Mouse (Mus musculus): ENCODE data around the gene Gpha2. TPM values are rescaled to one million over a fixed set of nuclear protein-coding genes. Genes with fewer than 3 reads are reported as not detected.

Gpha2 gene
- polyA plus RNA-seq, 1 experiment from 2014 or later = 0.71 TPM

DNA sequence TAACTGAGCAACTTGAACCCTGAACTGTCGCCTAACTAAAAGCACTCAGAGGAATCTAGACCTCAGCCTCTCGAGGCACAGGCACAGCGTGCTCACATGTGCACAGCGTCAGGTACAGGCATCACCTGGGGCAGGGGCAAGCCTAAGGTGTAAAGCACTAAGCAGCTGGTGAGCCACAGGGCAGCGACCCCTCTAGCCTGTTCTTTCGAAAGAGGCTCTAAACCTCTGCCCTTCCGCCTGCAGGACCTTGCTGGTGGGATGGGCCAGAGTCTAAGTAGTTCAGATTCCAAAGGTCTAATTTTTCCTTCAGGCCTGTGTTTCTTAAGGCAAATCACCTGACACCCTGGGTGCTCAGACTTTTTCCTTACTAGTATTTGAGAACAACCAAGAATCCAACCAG is 45.9 kb downstream of the Gpha2 start:
- no peak for ATAC-seq (ENCODE audit: low FRiP score)
- Histone ChIP-seq H3K9me3 (ENCODE audit: control insufficient read depth, low read length) (no peaks in the 10 kb centered on the region), H3K4me3 (ENCODE audit: low read depth, low read length) (no peak overlapping the region), H3K36me3 (ENCODE audit: control insufficient read depth, insufficient read depth, low read length) (no peaks in the 10 kb centered on the region), H3K4me2 (replicated peaks; ENCODE audit: low read depth, low read length) (no peak overlapping the region), H3K27ac (ENCODE audit: low read depth, low read length) (no peak overlapping the region), H3K27me3 (ENCODE audit: control insufficient read depth, insufficient read depth, low read length) (no peaks in the 10 kb centered on the region), H3K9ac (ENCODE audit: low read depth, low read length) (no peak overlapping the region), H3K4me1 (replicated peaks; ENCODE audit: control insufficient read depth, insufficient read depth, low read length) (no peaks in the 10 kb centered on the region)
- no peak for DNase-seq (ENCODE audit: low spot score)
- 66% methylated on average over 7 of the region's 7 CpGs for WGBS

DNA sequence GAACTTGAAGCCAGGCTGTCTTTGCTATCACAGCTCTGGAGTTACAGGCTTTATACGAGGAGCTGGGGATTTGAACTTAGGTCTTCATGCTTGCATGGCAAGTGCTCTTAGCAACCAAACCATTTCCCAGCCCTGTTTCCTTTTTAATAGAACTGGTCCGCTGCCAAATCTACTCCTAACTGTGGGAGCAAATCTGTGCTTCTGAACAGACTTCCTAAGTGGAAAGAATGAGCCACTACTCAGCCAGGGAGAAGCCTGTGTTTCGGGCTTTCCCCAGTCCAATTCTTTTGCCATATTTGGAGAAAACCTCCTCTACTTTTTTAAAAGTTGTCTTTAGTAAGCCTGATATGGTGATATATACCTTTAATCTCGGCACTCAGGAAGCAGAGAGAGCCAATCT is 46.6 kb downstream of the Gpha2 start:
- DNase-seq (ENCODE audit: low spot score) = no peak
- Histone ChIP-seq H3K9me3 (ENCODE audit: control insufficient read depth, low read length) (no peaks in the 10 kb centered on the region), H3K27ac (ENCODE audit: low read depth, low read length) (no peak overlapping the region), H3K4me2 (replicated peaks; ENCODE audit: low read depth, low read length) (no peak overlapping the region), H3K9ac (ENCODE audit: low read depth, low read length) (no peak overlapping the region), H3K4me3 (ENCODE audit: low read depth, low read length) (no peak overlapping the region), H3K36me3 (ENCODE audit: control insufficient read depth, insufficient read depth, low read length) (no peaks in the 10 kb centered on the region), H3K27me3 (ENCODE audit: control insufficient read depth, insufficient read depth, low read length) (no peaks in the 10 kb centered on the region), H3K4me1 (replicated peaks; ENCODE audit: control insufficient read depth, insufficient read depth, low read length) (no peaks in the 10 kb centered on the region)
- no peak for ATAC-seq (ENCODE audit: low FRiP score)
- 82% methylated on average over 4 of the region's 4 CpGs for WGBS

DNA sequence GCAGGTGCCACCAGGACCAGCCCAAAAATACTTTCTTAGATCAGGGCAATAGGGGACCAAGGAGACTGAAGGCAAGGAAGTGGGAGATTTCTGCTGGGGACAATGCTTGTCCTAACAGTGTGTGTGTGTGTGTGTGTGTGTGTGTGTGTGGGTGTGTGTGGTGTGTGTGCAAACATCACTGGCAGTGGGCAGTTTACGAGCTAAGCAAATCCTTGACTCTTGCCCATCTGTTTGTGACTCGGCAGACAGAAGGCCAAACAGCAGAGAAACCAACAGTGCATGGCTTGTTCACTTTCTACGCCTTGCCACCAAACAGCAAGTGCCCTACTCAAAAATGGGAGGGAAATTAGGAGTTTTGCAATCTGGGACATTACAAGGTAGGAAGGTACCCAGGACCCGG is 47.4 kb downstream of the Gpha2 start:
- Histone ChIP-seq H3K4me2 (replicated peaks; ENCODE audit: low read depth, low read length) (no peak overlapping the region), H3K27me3 (ENCODE audit: control insufficient read depth, insufficient read depth, low read length) (no peaks in the 10 kb centered on the region), H3K9me3 (ENCODE audit: control insufficient read depth, low read length) (no peaks in the 10 kb centered on the region), H3K27ac (ENCODE audit: low read depth, low read length) (no peak overlapping the region), H3K4me3 (ENCODE audit: low read depth, low read length) (no peak overlapping the region), H3K36me3 (ENCODE audit: control insufficient read depth, insufficient read depth, low read length) (no peaks in the 10 kb centered on the region), H3K4me1 (replicated peaks; ENCODE audit: control insufficient read depth, insufficient read depth, low read length) (peaks cover 5% of the 10 kb centered on the region; the same call in 1 of the 2 replicates), H3K9ac (ENCODE audit: low read depth, low read length) (no peak overlapping the region)
- 92% methylated on average over 4 of the region's 4 CpGs for WGBS
- no peak for ATAC-seq (ENCODE audit: low FRiP score)
- no peak for DNase-seq (ENCODE audit: low spot score)

DNA sequence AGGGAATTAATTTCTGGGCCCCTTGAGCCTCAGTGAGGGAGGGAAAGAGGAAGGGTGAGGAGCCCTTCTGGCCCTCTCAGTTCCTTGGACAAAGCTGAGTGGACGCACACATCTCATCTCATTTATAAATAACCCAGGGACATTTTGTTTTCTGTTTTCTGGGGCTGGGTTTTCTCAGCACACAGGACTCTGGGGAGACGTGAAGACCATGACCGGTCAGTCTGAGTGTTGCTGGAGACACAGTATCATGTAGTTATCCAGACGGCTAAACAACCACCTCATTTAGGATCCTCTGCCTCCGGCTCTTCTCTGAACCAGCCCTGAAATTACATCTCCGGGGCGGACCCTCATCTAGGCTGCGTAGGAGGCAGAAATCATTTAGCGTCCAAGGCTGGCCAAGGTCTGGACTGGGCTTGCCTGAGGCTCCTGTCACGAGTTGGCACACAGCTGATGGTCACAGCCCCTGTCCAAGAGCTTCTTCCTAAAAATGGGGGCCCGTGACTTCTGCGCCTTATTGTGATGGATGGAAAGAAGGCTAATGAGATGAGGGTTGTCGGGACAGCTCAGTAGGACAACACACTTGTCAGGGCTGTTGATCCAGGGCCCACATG is 47.9 kb downstream of the Gpha2 start:
- no peaks in the 10 kb centered on the region for H3K36me3 ChIP-seq (ENCODE audit: control insufficient read depth, insufficient read depth, low read length)
- no peak overlapping the region for H3K4me3 ChIP-seq (ENCODE audit: low read depth, low read length)
- no peak for ATAC-seq (ENCODE audit: low FRiP score)
- H3K27me3 ChIP-seq (ENCODE audit: control insufficient read depth, insufficient read depth, low read length) = no peaks in the 10 kb centered on the region
- DNase-seq (ENCODE audit: low spot score) = no peak
- no peak overlapping the region for H3K4me2 ChIP-seq (replicated peaks; ENCODE audit: low read depth, low read length)
- no peak overlapping the region for H3K27ac ChIP-seq (ENCODE audit: low read depth, low read length)
- H3K9me3 ChIP-seq (ENCODE audit: control insufficient read depth, low read length) = no peaks in the 10 kb centered on the region
- H3K9ac ChIP-seq (ENCODE audit: low read depth, low read length) = no peak overlapping the region
- 90% methylated on average over 13 of the region's 13 CpGs for WGBS
- peaks cover 8% of the 10 kb centered on the region for H3K4me1 ChIP-seq (replicated peaks; ENCODE audit: control insufficient read depth, insufficient read depth, low read length)

DNA sequence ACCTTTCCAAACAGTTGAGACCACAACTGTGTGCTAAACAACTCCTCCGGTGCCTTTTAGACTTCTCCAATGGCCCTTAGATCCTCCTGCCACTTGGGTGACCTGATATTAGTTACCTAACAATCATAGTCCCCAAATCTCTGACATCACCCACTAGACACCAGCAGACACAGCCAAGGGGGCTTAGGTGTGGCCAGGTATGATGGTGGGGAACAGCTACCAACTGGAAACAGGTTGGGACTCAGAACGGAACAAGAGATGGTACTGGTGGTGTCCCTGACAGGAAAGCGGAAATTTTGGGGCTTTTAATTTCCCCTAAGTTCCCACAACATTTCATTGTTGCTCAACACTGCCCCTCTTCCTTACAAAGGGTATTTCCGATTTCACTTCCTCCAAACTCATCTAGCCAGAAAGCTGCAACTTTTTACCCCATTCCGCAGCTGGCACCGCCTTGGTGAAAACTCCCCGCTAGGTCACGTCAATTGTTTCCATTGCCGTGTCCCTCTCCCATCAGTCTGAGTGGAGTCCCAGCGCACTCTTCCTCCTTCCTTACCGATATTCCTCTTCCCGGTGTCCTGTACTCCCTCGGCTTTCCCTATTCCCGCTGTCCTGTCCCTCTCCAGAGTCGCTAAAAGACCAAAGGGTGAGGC is 49.7 kb downstream of the Gpha2 start:
- ATAC-seq (ENCODE audit: low FRiP score) (peak; percentile 51), DNase-seq (ENCODE audit: low spot score) (no peak)
- Histone ChIP-seq H3K36me3 (ENCODE audit: control insufficient read depth, insufficient read depth, low read length) (no peaks in the 10 kb centered on the region), H3K27me3 (ENCODE audit: control insufficient read depth, insufficient read depth, low read length) (no peaks in the 10 kb centered on the region), H3K9ac (ENCODE audit: low read depth, low read length) (peak overlapping the region; percentile 72), H3K9me3 (ENCODE audit: control insufficient read depth, low read length) (no peaks in the 10 kb centered on the region), H3K4me3 (ENCODE audit: low read depth, low read length) (peak overlapping the region; percentile 90), H3K4me1 (replicated peaks; ENCODE audit: control insufficient read depth, insufficient read depth, low read length) (peaks cover 11% of the 10 kb centered on the region), H3K27ac (ENCODE audit: low read depth, low read length) (peak overlapping the region; percentile 65; the same call in 1 of the 2 replicates), H3K4me2 (replicated peaks; ENCODE audit: low read depth, low read length) (peak overlapping the region; percentile 88)
- WGBS = 8% methylated on average over 15 of the region's 15 CpGs

DNA sequence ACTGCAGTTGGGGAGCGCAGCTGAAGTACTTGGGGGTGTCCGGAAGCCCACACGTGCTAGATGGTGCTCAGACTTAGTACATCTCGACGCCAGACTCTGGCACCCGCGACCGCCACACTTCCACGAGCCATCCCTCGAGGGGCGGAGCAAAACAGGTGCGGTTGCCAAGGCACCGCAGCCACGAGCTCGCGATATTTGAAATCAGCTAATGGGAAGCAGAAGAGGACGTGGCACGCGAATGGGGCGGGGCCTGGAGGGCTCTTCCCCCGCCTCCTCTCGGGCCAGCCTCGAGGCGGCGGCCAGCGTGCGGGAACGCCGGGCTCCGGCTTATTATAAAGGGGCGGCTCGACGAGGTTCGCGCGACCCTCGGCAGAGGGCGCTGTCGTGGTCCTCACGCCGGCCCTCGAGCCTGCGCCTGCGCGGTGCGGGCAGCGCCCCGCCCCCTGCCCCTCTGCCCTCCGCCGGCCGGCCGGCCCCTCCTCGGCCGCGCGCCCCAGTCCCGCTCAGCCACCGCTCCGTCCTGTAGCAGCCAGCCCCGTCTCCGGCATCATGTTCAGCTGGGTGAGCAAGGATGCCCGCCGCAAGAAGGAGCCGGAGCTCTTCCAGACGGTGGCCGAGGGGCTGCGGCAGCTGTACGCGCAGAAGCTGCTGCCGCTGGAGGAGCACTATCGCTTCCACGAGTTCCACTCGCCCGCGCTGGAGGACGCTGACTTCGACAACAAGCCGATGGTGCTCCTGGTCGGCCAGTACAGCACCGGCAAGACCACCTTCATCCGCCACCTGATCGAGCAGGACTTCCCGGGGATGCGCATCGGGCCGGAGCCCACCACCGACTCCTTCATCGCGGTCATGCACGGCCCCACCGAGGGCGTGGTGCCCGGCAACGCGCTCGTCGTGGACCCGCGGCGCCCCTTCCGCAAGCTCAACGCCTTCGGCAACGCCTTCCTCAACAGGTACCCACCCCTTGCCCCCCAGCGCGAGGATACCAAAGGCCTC is 50.5 kb downstream of the Gpha2 start, which contains the start of gene Ehd1:
TSS of gene Ehd1 (plus strand) at position 300 of the 996 bp plus-strand sequence.
- ATAC-seq (ENCODE audit: low FRiP score) (peak; percentile 95), DNase-seq (ENCODE audit: low spot score) (peak; percentile 99)
- Histone ChIP-seq H3K9ac (ENCODE audit: low read depth, low read length) (peak within 1 kb of the TSS; percentile 77), H3K4me3 (ENCODE audit: low read depth, low read length) (peak within 1 kb of the TSS; percentile 90), H3K4me1 (replicated peaks; ENCODE audit: control insufficient read depth, insufficient read depth, low read length) (peaks cover 11% of the 10 kb centered on the region), H3K9me3 (ENCODE audit: control insufficient read depth, low read length) (no peaks in the 10 kb centered on the region), H3K27ac (ENCODE audit: low read depth, low read length) (peak within 1 kb of the TSS; percentile 73; the same call in 1 of the 2 replicates), H3K4me2 (replicated peaks; ENCODE audit: low read depth, low read length) (peak within 1 kb of the TSS; percentile 88), H3K36me3 (ENCODE audit: control insufficient read depth, insufficient read depth, low read length) (peaks cover 5% of the 10 kb centered on the region; the same call in 1 of the 2 replicates), H3K27me3 (ENCODE audit: control insufficient read depth, insufficient read depth, low read length) (no peaks in the 10 kb centered on the region)
- WGBS = under 1% methylated on average over 96 of the region's 106 CpGs

MicroRNAs encoded within 50 kb of the gene (microRNA counts, 519-probe panel; counts per million panel counts)
- not detected for microRNA mmu-miR-192

Other genes starting within 250 kb of the Gpha2 start
- not detected in 2 replicates for gene Slc22a20, start 240.2 kb upstream of the Gpha2 start, polyA plus RNA-seq (2014; fragmentation: Nextera tagmentation; extraction: Ambion mirVana)
- gene Capn1, start 210.5 kb upstream of the Gpha2 start, polyA plus RNA-seq (2014; fragmentation: Nextera tagmentation; extraction: Ambion mirVana) = 3.8 and 4.2 TPM in 2 replicates
- gene Syvn1, start 179.8 kb upstream of the Gpha2 start, polyA plus RNA-seq (2014; fragmentation: Nextera tagmentation; extraction: Ambion mirVana) = 23.9 and 27.1 TPM in 2 replicates
- gene Mrpl49, start 168.6 kb upstream of the Gpha2 start, polyA plus RNA-seq (2014; fragmentation: Nextera tagmentation; extraction: Ambion mirVana) = 81.7 and 86.6 TPM in 2 replicates
- gene Fau, start 168.5 kb upstream of the Gpha2 start, polyA plus RNA-seq (2014; fragmentation: Nextera tagmentation; extraction: Ambion mirVana) = 749 and 751 TPM in 2 replicates
- 39.7 and 41.1 TPM in 2 replicates for gene Znhit2, start 165.2 kb upstream of the Gpha2 start, polyA plus RNA-seq (2014; fragmentation: Nextera tagmentation; extraction: Ambion mirVana)
- gene Tm7sf2, start 158.0 kb upstream of the Gpha2 start, polyA plus RNA-seq (2014; fragmentation: Nextera tagmentation; extraction: Ambion mirVana) = 36.0 and 38.1 TPM in 2 replicates
- 47.4 and 49.7 TPM in 2 replicates for gene Vps51, start 149.1 kb upstream of the Gpha2 start, polyA plus RNA-seq (2014; fragmentation: Nextera tagmentation; extraction: Ambion mirVana)
- gene Tmem262, start 146.3 kb upstream of the Gpha2 start, polyA plus RNA-seq (2014; fragmentation: Nextera tagmentation; extraction: Ambion mirVana) = not detected in 2 replicates
- gene Gm28374, start 144.1 kb upstream of the Gpha2 start, polyA plus RNA-seq (2014; fragmentation: Nextera tagmentation; extraction: Ambion mirVana) = 1.4 and 1.7 TPM in 2 replicates
- 70.1 and 77.8 TPM in 2 replicates for gene Zfpl1, start 141.4 kb upstream of the Gpha2 start, polyA plus RNA-seq (2014; fragmentation: Nextera tagmentation; extraction: Ambion mirVana)
- gene Cdca5, start 141.4 kb upstream of the Gpha2 start, polyA plus RNA-seq (2014; fragmentation: Nextera tagmentation; extraction: Ambion mirVana) = 45.8 and 51.5 TPM in 2 replicates
- 0.49 and 0.62 TPM in 2 replicates for gene AC131692.1, start 132.0 kb upstream of the Gpha2 start, polyA plus RNA-seq (2014; fragmentation: Nextera tagmentation; extraction: Ambion mirVana)
- 0.38 and 0.59 TPM in 2 replicates for gene Naaladl1, start 120.6 kb upstream of the Gpha2 start, polyA plus RNA-seq (2014; fragmentation: Nextera tagmentation; extraction: Ambion mirVana)
- gene Sac3d1, start 107.7 kb upstream of the Gpha2 start, polyA plus RNA-seq (2014; fragmentation: Nextera tagmentation; extraction: Ambion mirVana) = 62.6 and 62.9 TPM in 2 replicates
- 26.9 and 32.4 TPM in 2 replicates for gene Snx15, start 98.1 kb upstream of the Gpha2 start, polyA plus RNA-seq (2014; fragmentation: Nextera tagmentation; extraction: Ambion mirVana)
- gene Batf2, start 85.4 kb upstream of the Gpha2 start, polyA plus RNA-seq (2014; fragmentation: Nextera tagmentation; extraction: Ambion mirVana) = 0.32 TPM in 1 of 2 replicates, not detected in the other
- 80.0 and 82.4 TPM in 2 replicates for gene Arl2, start 84.8 kb upstream of the Gpha2 start, polyA plus RNA-seq (2014; fragmentation: Nextera tagmentation; extraction: Ambion mirVana)
- gene Majin, start 42.0 kb upstream of the Gpha2 start, polyA plus RNA-seq (2014; fragmentation: Nextera tagmentation; extraction: Ambion mirVana) = not detected in 2 replicates
- gene Ppp2r5b, start 9.5 kb downstream of the Gpha2 start, polyA plus RNA-seq (2014; fragmentation: Nextera tagmentation; extraction: Ambion mirVana) = 42.1 and 46.8 TPM in 2 replicates
- gene Atg2a, start 15.3 kb downstream of the Gpha2 start, polyA plus RNA-seq (2014; fragmentation: Nextera tagmentation; extraction: Ambion mirVana) = 7.0 and 8.1 TPM in 2 replicates
- 62.6 and 67.4 TPM in 2 replicates for gene Ehd1, start 50.3 kb downstream of the Gpha2 start, polyA plus RNA-seq (2014; fragmentation: Nextera tagmentation; extraction: Ambion mirVana)
- gene Cdc42bpg, start 80.1 kb downstream of the Gpha2 start, polyA plus RNA-seq (2014; fragmentation: Nextera tagmentation; extraction: Ambion mirVana) = 0.50 and 0.82 TPM in 2 replicates
- gene Men1, start 108.6 kb downstream of the Gpha2 start, polyA plus RNA-seq (2014; fragmentation: Nextera tagmentation; extraction: Ambion mirVana) = 43.0 and 51.3 TPM in 2 replicates
- gene Map4k2, start 114.8 kb downstream of the Gpha2 start, polyA plus RNA-seq (2014; fragmentation: Nextera tagmentation; extraction: Ambion mirVana) = 6.7 and 8.5 TPM in 2 replicates
- 156 and 178 TPM in 2 replicates for gene Sf1, start 137.3 kb downstream of the Gpha2 start, polyA plus RNA-seq (2014; fragmentation: Nextera tagmentation; extraction: Ambion mirVana)
- 1.6 and 2.1 TPM in 2 replicates for gene Pygm, start 158.0 kb downstream of the Gpha2 start, polyA plus RNA-seq (2014; fragmentation: Nextera tagmentation; extraction: Ambion mirVana)
- gene Rasgrp2, start 173.0 kb downstream of the Gpha2 start, polyA plus RNA-seq (2014; fragmentation: Nextera tagmentation; extraction: Ambion mirVana) = 16.0 and 18.0 TPM in 2 replicates
- 13.6 and 14.3 TPM in 2 replicates for gene Nrxn2, start 192.4 kb downstream of the Gpha2 start, polyA plus RNA-seq (2014; fragmentation: Nextera tagmentation; extraction: Ambion mirVana)